10 mouse cellular contexts compared by ENCODE assay signal in genomic region chr9:28405816-28406215, GRCm38 (mm10).
A peak's percentile ranks its signal among the peaks of the same experiment; 100 is the strongest.
DNase-seq lines count a peak whose midpoint lies in the region; ATAC-seq and TF ChIP-seq lines count a peak whose summit lies in the region.
"Had no signal": no experiment of that assay in that cellular context is flagged by ENCODE, and none has a peak within 500 bp of the region (broad histone marks: within the 10 kb centered on the region; RNA-seq: fewer than 3 reads in every experiment).

No protein-coding gene starts in this region.

- TF ChIP-seq CTCF in MEL (IDR thresholded peaks at IDR 0.05 in 2 of 3, conservative IDR thresholded peaks at IDR 0.05 in 1 of 3; ENCODE audit: control insufficient read depth in 1 of 3, insufficient read depth in 1 of 3, low read depth in 2 of 3, low read length in 3 of 3, poor library complexity in 1 of 3, severe bottlenecking in 1 of 3): peak; percentile 43 to 58 (median 50)

- no peak overlapping the region for H3K27ac ChIP-seq in kidney, embryonic 14.5 days (ENCODE audit: low read depth, low read length)
- no peak overlapping the region for H3K27ac ChIP-seq in MEL (ENCODE audit: control insufficient read depth, low read depth, low read length)
- no peak overlapping the region for H3K27ac ChIP-seq in midbrain, embryonic 14.5 days (replicated peaks; ENCODE audit: low read depth, low read length)
- H3K27ac ChIP-seq: embryonic facial prominence, embryonic 13.5 days; limb, embryonic 12.5 days had no signal

- TF ChIP-seq POLR2A in MEL (IDR thresholded peaks at IDR 0.05; ENCODE audit: control insufficient read depth in 1 of 2, insufficient read depth in 1 of 2, low read depth in 1 of 2, low read length in 2 of 2, poor library complexity in 1 of 2): no peak

- peak; percentile 34 for DNase-seq in kidney, postnatal 14 days
- peak; percentile 1 for DNase-seq in A20 (ENCODE audit: low read depth, low spot score)
- DNase-seq in MEL (ENCODE audit: low read depth, low spot score): peak; percentile 14
- DNase-seq in embryo, embryonic 10.5 days (ENCODE audit: low spot score): peak; percentile 74
- DNase-seq in midbrain, embryonic 14.5 days: peak; percentile 82
- no peak for DNase-seq in spleen, postnatal 36 days (ENCODE audit: low spot score in 2 of 2)
- DNase-seq in spleen, postnatal 4 days (ENCODE audit: low spot score in 2 of 2): no peak

- peaks cover 14% of the 10 kb centered on the region for H3K27me3 ChIP-seq in kidney, embryonic 14.5 days (ENCODE audit: control insufficient read depth, insufficient read depth, low read length)
- no peaks in the 10 kb centered on the region for H3K27me3 ChIP-seq in MEL (ENCODE audit: control insufficient read depth in 1 of 2, insufficient read depth in 2 of 2, low read length in 2 of 2)
- H3K27me3 ChIP-seq in midbrain, embryonic 14.5 days (ENCODE audit: control insufficient read depth, insufficient read depth, low read length): no peaks in the 10 kb centered on the region

- no peak for TF ChIP-seq EP300 in MEL (IDR thresholded peaks at IDR 0.05; ENCODE audit: low read depth in 1 of 2, low read length in 2 of 2)

- no peaks in the 10 kb centered on the region for H3K36me3 ChIP-seq in kidney, embryonic 14.5 days (ENCODE audit: control insufficient read depth, insufficient read depth, low read length)
- no peaks in the 10 kb centered on the region for H3K36me3 ChIP-seq in MEL (ENCODE audit: control insufficient read depth in 1 of 2, insufficient read depth in 2 of 2, low read length in 2 of 2)
- no peaks in the 10 kb centered on the region for H3K36me3 ChIP-seq in midbrain, embryonic 14.5 days (ENCODE audit: control insufficient read depth, insufficient read depth, low read length)
- H3K36me3 ChIP-seq: embryonic facial prominence, embryonic 13.5 days; limb, embryonic 12.5 days had no signal

- no peak for ATAC-seq in kidney, embryonic 14.5 days (ENCODE audit: low FRiP score, low TSS enrichment)
- ATAC-seq in midbrain, embryonic 14.5 days (ENCODE audit: low FRiP score, low TSS enrichment): no peak

- WGBS in kidney, embryonic 14.5 days: 0% methylated on average over 1 of the region's 1 CpGs
- WGBS in midbrain, embryonic 14.5 days: 0% methylated on average over 1 of the region's 1 CpGs

- H3K9me3 ChIP-seq in kidney, embryonic 14.5 days (ENCODE audit: control insufficient read depth, low read length): no peaks in the 10 kb centered on the region
- no peaks in the 10 kb centered on the region for H3K9me3 ChIP-seq in MEL (replicated peaks; ENCODE audit: insufficient read depth, low read length)
- no peaks in the 10 kb centered on the region for H3K9me3 ChIP-seq in midbrain, embryonic 14.5 days (ENCODE audit: control insufficient read depth, low read length)
- H3K9me3 ChIP-seq: embryonic facial prominence, embryonic 13.5 days; limb, embryonic 12.5 days had no signal

- TF ChIP-seq RAD21 in MEL (IDR thresholded peaks at IDR 0.05; ENCODE audit: low read depth, low read length): peak; percentile 22

- no peak overlapping the region for H3K4me3 ChIP-seq in kidney, embryonic 14.5 days (ENCODE audit: low read length)
- no peak overlapping the region for H3K4me3 ChIP-seq in MEL (ENCODE audit: control insufficient read depth in 1 of 2, insufficient read depth in 1 of 2, low read depth in 2 of 2, low read length in 2 of 2)
- no peak overlapping the region for H3K4me3 ChIP-seq in midbrain, embryonic 14.5 days (replicated peaks; ENCODE audit: low read depth, low read length)
- H3K4me3 ChIP-seq: embryonic facial prominence, embryonic 13.5 days; limb, embryonic 12.5 days had no signal

- no peak overlapping the region for H3K4me2 ChIP-seq in kidney, embryonic 14.5 days (replicated peaks; ENCODE audit: low read depth, low read length)
- H3K4me2 ChIP-seq in midbrain, embryonic 14.5 days (ENCODE audit: low read length): peak overlapping the region; percentile 98; the same call in 1 of the 2 replicates
- H3K4me2 ChIP-seq: limb, embryonic 12.5 days had no signal

- no peak overlapping the region for H3K9ac ChIP-seq in kidney, embryonic 14.5 days (ENCODE audit: low read depth, low read length)
- H3K9ac ChIP-seq in MEL (ENCODE audit: control insufficient read depth, low read depth, low read length, poor library complexity, severe bottlenecking): no peak overlapping the region
- no peak overlapping the region for H3K9ac ChIP-seq in midbrain, embryonic 14.5 days (replicated peaks; ENCODE audit: low read length)
- H3K9ac ChIP-seq: embryonic facial prominence, embryonic 13.5 days; limb, embryonic 12.5 days had no signal

- H3K4me1 ChIP-seq in kidney, embryonic 14.5 days (ENCODE audit: control insufficient read depth, insufficient read depth, low read length): peaks cover 2% of the 10 kb centered on the region; the same call in 1 of the 2 replicates
- H3K4me1 ChIP-seq in MEL (ENCODE audit: control insufficient read depth in 1 of 2, insufficient read depth in 2 of 2, low read length in 2 of 2): no peaks in the 10 kb centered on the region
- H3K4me1 ChIP-seq in midbrain, embryonic 14.5 days (ENCODE audit: control insufficient read depth, insufficient read depth, low read length): peaks cover 22% of the 10 kb centered on the region

- no peaks in the 10 kb centered on the region for H3K79me2 ChIP-seq in MEL (ENCODE audit: control insufficient read depth, insufficient read depth, low read length, poor library complexity)

TF ChIP-seq in MEL, 35 proteins besides CTCF, POLR2A, EP300 and RAD21:
- TF ChIP-seq GABPA (IDR thresholded peaks at IDR 0.05; ENCODE audit: low read depth, low read length) (no peak), MAX (IDR thresholded peaks at IDR 0.05; ENCODE audit: low read length) (no peak), MAFK (IDR thresholded peaks at IDR 0.05; ENCODE audit: borderline replicate concordance, low read depth, low read length) (no peak), POLR2AphosphoS5 (IDR thresholded peaks at IDR 0.05; ENCODE audit: borderline replicate concordance, low read depth, low read length) (no peak), POLR2AphosphoS2 (IDR thresholded peaks at IDR 0.05; ENCODE audit: low read length) (no peak), MYB (IDR thresholded peaks at IDR 0.05; ENCODE audit: low read depth, low read length) (no peak), SMC3 (IDR thresholded peaks at IDR 0.05; ENCODE audit: low read depth, low read length) (peak; percentile 47), MEF2A (IDR thresholded peaks at IDR 0.05; ENCODE audit: extremely low read depth, insufficient replicate concordance, low read depth, low read length, poor library complexity, severe bottlenecking) (no peak), TCF12 (IDR thresholded peaks at IDR 0.05; ENCODE audit: low read depth, low read length) (no peak), ZMIZ1 (IDR thresholded peaks at IDR 0.05; ENCODE audit: low read depth, low read length) (no peak), MAZ (IDR thresholded peaks at IDR 0.05; ENCODE audit: low read depth, low read length) (no peak), ZC3H11A (IDR thresholded peaks at IDR 0.05; ENCODE audit: low read depth, low read length) (0 out of 2 replicates have a peak, but pooled peaks have one; percentile 17), MXI1 (IDR thresholded peaks at IDR 0.05; ENCODE audit: low read depth, low read length) (no peak)

Comparison
In these comparisons a context has a peak if more than half of its experiments do, and no peak if none do; other contexts are left out.
1. DNase-seq: peak in kidney, postnatal 14 days (single experiment), A20 (single experiment), MEL (single experiment), embryo, embryonic 10.5 days (single experiment) and midbrain, embryonic 14.5 days (single experiment); none in spleen, postnatal 36 days (0 of 2) and spleen, postnatal 4 days (0 of 2).